Mouse (Mus musculus) mature B cell (primary cell): ENCODE results near the gene Cox5a.

Experiments used
- in situ Hi-C: fragments of 300-500 bp; cut with MboI; formaldehyde crosslinking; loops from 2 replicates; pipeline ENCODE4 v1.14.3; 2019

The Cox5a gene

GRCm38 (mm10) chr9:57525516-57525915 is 4.4 kb downstream of the Cox5a start:
- in situ Hi-C loops: loop anchor here (10.0 kb wide), 1 partner anchor 129 kb away; the partner anchor contains the start of gene Csk

- in situ Hi-C loops: loop anchor here (10.0 kb wide), 1 partner anchor 128 kb away; the partner anchor contains the start of gene Csk
These were observed 5.4 kb downstream of the Cox5a start for GRCm38 (mm10) chr9:57526435-57526834.

GRCm38 (mm10) chr9:57531946-57532345 is 10.9 kb downstream of the Cox5a start:
- in situ Hi-C loops: no loop called here

GRCm38 (mm10) chr9:57536362-57536761 is 15.3 kb downstream of the Cox5a start:
- in situ Hi-C loops: no loop called here

GRCm38 (mm10) chr9:57537044-57537727 is 16.1 kb downstream of the Cox5a start, which contains the start of gene Fam219b:
TSS of gene Fam219b (plus strand) at chr9:57537528.
- in situ Hi-C loops: no loop called here

- in situ Hi-C loops: no loop called here
These were observed 16.7 kb downstream of the Cox5a start for GRCm38 (mm10) chr9:57537728-57538181.

- in situ Hi-C loops: no loop called here
These were observed 18.5 kb downstream of the Cox5a start for GRCm38 (mm10) chr9:57539550-57539949.

- in situ Hi-C loops: no loop called here
These were observed 20.2 kb downstream of the Cox5a start for GRCm38 (mm10) chr9:57541312-57541711.

- in situ Hi-C loops: no loop called here
These were observed 22.9 kb downstream of the Cox5a start for GRCm38 (mm10) chr9:57543951-57544350.

GRCm38 (mm10) chr9:57547287-57547686 is 26.2 kb downstream of the Cox5a start:
- in situ Hi-C loops: no loop called here

GRCm38 (mm10) chr9:57547869-57548268 is 26.8 kb downstream of the Cox5a start:
- in situ Hi-C loops: no loop called here

- in situ Hi-C loops: no loop called here
These were observed 28.1 kb downstream of the Cox5a start for GRCm38 (mm10) chr9:57549186-57549585.

- in situ Hi-C loops: no loop called here
These were observed 29.2 kb downstream of the Cox5a start for GRCm38 (mm10) chr9:57550126-57550862.

GRCm38 (mm10) chr9:57552139-57552887 is 31.2 kb downstream of the Cox5a start, which contains the start of gene Mpi:
TSS of gene Mpi (minus strand) at chr9:57552763.
- in situ Hi-C loops: no loop called here

GRCm38 (mm10) chr9:57553119-57553518 is 32.0 kb downstream of the Cox5a start:
- in situ Hi-C loops: no loop called here

- in situ Hi-C loops: no loop called here
These were observed 33.7 kb downstream of the Cox5a start for GRCm38 (mm10) chr9:57554753-57555152.

GRCm38 (mm10) chr9:57557215-57557614 is 36.1 kb downstream of the Cox5a start:
- in situ Hi-C loops: no loop called here

- in situ Hi-C loops: no loop called here
These were observed 37.6 kb downstream of the Cox5a start for GRCm38 (mm10) chr9:57558625-57559024.

GRCm38 (mm10) chr9:57559568-57559967 is 38.5 kb downstream of the Cox5a start:
- in situ Hi-C loops: no loop called here

- in situ Hi-C loops: no loop called here
These were observed 39.2 kb downstream of the Cox5a start for GRCm38 (mm10) chr9:57560263-57560662.

GRCm38 (mm10) chr9:57560861-57561710 is 40.0 kb downstream of the Cox5a start, which contains the start of gene Scamp2:
TSS of gene Scamp2 (plus strand) at chr9:57560943.
- in situ Hi-C loops: no loop called here
